Comparison of ENCODE assay signal across 20 mouse cellular contexts in the genomic region with DNA sequence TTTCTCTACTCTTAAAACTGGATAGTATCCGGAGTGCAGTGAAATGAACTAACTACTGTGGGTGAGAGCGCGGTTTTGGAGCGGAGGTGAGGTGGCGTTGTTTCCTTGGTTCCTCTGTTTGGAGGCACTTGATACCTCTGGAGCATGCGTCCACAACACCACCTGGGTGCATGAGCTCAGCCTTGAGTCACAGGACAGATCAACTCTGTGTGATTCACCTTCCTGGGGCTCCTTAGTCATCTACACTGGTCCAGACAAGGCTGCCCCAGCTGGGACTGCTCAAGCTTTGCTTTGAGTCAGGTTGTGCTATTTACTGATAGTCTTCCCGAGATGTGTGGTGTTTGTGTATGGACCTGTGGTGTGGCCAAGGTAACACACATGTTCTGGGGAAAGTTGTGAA.
"Had no signal": no experiment of that assay in that cellular context is flagged by ENCODE, and none has a peak within 500 bp of the region (broad histone marks: within the 10 kb centered on the region; RNA-seq: fewer than 3 reads in every experiment).

No protein-coding gene starts in this region.

- H3K9me3 ChIP-seq: limb, embryonic 10.5 days; limb, embryonic 13.5 days; liver, embryonic 12.5 days; liver, embryonic 15.5 days; lung, embryonic 15.5 days; megakaryocyte, embryonic 14.5 days; midbrain, embryonic 12.5 days; midbrain, embryonic 15.5 days; neural tube, embryonic 12.5 days; neural tube, embryonic 15.5 days had no signal

- H3K36me3 ChIP-seq: limb, embryonic 10.5 days; liver, embryonic 15.5 days; lung, embryonic 15.5 days; midbrain, embryonic 12.5 days; midbrain, embryonic 15.5 days; neural tube, embryonic 12.5 days had no signal

- H3K9ac ChIP-seq: limb, embryonic 13.5 days; liver, embryonic 12.5 days; liver, embryonic 15.5 days; lung, embryonic 15.5 days; midbrain, embryonic 12.5 days; midbrain, embryonic 15.5 days; neural tube, embryonic 12.5 days; neural tube, embryonic 15.5 days had no signal

- H3K4me1 ChIP-seq: liver, embryonic 12.5 days; liver, embryonic 15.5 days; lung, embryonic 15.5 days; midbrain, embryonic 12.5 days; midbrain, embryonic 15.5 days; neural tube, embryonic 12.5 days; neural tube, embryonic 15.5 days had no signal

- H3K4me3 ChIP-seq: limb, embryonic 10.5 days; limb, embryonic 13.5 days; liver, embryonic 12.5 days; liver, embryonic 15.5 days; lung, embryonic 15.5 days; megakaryocyte, embryonic 14.5 days; midbrain, embryonic 12.5 days; midbrain, embryonic 15.5 days; neural tube, embryonic 12.5 days; neural tube, embryonic 15.5 days had no signal

- H3K4me2 ChIP-seq: limb, embryonic 13.5 days; liver, embryonic 12.5 days; liver, embryonic 15.5 days; lung, embryonic 15.5 days; midbrain, embryonic 12.5 days; midbrain, embryonic 15.5 days; neural tube, embryonic 12.5 days; neural tube, embryonic 15.5 days had no signal

- DNase-seq: kidney, postnatal 14 days; kidney, postnatal 4 days; liver; lung, adult 18-20 months; lung, postnatal 10 days; lung, postnatal 36 days; right cerebral cortex, adult 18-20 months; right cerebral cortex, postnatal 14 days; right cerebral cortex, postnatal 4 days; thymus, postnatal 25 days had no signal

- H3K27me3 ChIP-seq: liver, embryonic 12.5 days; liver, embryonic 15.5 days; lung, embryonic 15.5 days; megakaryocyte, embryonic 14.5 days; midbrain, embryonic 12.5 days; midbrain, embryonic 15.5 days; neural tube, embryonic 12.5 days; neural tube, embryonic 15.5 days had no signal

- H3K27ac ChIP-seq: limb, embryonic 10.5 days; limb, embryonic 13.5 days; liver, embryonic 12.5 days; liver, embryonic 15.5 days; lung, embryonic 15.5 days; midbrain, embryonic 12.5 days; midbrain, embryonic 15.5 days; neural tube, embryonic 12.5 days; neural tube, embryonic 15.5 days had no signal

- ATAC-seq: liver, embryonic 12.5 days; midbrain, embryonic 15.5 days had no signal
